Mouse (Mus musculus): ENCODE results near the gene Phox2a. TPM values are rescaled to one million over a fixed set of nuclear protein-coding genes. Genes with fewer than 3 reads are reported as not detected.

The Phox2a gene
- 0.15 and 0.32 TPM in 2 replicates for polyA plus RNA-seq (2015; fragmentation: Nextera tagmentation; extraction: Ambion mirVana)

DNA sequence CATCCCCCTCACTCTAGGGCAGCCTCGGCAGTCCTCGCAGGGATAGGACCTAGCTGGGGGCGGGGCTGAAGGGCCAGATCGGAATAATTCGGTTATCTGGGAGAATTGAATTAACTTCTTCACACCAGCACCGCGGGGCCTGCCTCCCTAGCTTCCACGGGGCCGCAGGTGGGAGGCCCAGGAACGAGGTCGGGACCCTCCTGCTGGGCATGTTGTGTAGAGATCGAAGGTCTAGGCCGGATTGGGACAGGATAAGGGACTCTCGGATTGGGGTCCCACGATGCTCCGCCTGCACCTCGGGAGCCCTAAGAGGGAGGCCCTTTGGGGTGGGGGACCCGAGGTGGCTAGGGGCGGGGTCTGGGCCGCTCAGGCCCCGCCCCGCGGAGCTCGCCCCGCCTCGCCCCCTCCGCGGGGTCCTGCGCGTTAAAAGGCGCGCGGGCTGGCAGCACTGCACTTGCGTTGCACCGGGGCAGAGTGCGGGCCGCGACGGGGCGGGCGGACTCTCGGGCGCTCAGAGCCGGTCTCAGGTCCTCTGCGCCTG lies at the start of gene Phox2a:
Gene Phox2a, plus strand, starts transcription at position 453 of the 541 bp plus-strand sequence.
- WGBS, result 2% methylated on average over 45 of the region's 45 CpGs
- Histone ChIP-seq H3K4me1 (ENCODE audit: control insufficient read depth, insufficient read depth, low read length) (peaks cover 21% of the 10 kb centered on the region), H3K9me3 (replicated peaks; ENCODE audit: control insufficient read depth, low read length) (peaks cover 4% of the 10 kb centered on the region), H3K9ac (ENCODE audit: low read length) (no peak within 1 kb of the TSS), H3K36me3 (ENCODE audit: control insufficient read depth, insufficient read depth) (no peaks in the 10 kb centered on the region), H3K4me3 (ENCODE audit: low read length) (peak within 1 kb of the TSS; percentile 44), H3K27ac (ENCODE audit: low read length) (no peak within 1 kb of the TSS), H3K4me2 (ENCODE audit: low read depth, low read length) (peak within 1 kb of the TSS; percentile 50), H3K27me3 (ENCODE audit: control insufficient read depth, insufficient read depth, low read length) (peaks cover 47% of the 10 kb centered on the region)
- no peak for ATAC-seq (replicated peaks; ENCODE audit: extremely low read depth, insufficient read depth, low FRiP score)

DNA sequence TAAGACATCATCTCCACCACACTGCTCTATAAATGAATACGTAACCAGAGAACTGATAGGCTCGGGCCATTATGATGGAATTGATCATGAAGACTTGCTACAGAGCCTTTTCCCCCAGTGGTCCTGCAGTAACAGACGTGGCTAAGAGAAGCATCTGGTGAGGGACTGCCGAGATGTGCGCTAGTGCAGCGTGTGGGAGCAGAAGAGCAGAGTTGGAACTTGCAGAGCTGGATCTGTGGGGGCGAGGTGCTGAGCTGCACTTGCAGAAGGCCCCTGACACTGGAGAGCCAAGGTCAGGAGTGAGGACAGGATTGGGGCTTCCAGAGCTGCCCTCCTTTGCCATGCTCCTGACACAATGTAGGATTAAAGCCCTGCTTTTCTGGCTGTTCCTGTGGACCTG lies 48.1 kb upstream of the Phox2a start:
- H3K36me3 ChIP-seq (ENCODE audit: control insufficient read depth, insufficient read depth), result no peaks in the 10 kb centered on the region
- no peak overlapping the region for H3K4me2 ChIP-seq (ENCODE audit: low read depth, low read length)
- H3K4me1 ChIP-seq (ENCODE audit: control insufficient read depth, insufficient read depth, low read length), result peaks cover 11% of the 10 kb centered on the region
- no peak overlapping the region for H3K4me3 ChIP-seq (ENCODE audit: low read length)
- H3K27me3 ChIP-seq (ENCODE audit: control insufficient read depth, insufficient read depth, low read length), result no peaks in the 10 kb centered on the region
- no peaks in the 10 kb centered on the region for H3K9me3 ChIP-seq (replicated peaks; ENCODE audit: control insufficient read depth, low read length)
- no peak for ATAC-seq (replicated peaks; ENCODE audit: extremely low read depth, insufficient read depth, low FRiP score)
- no peak overlapping the region for H3K27ac ChIP-seq (ENCODE audit: low read length)
- 80% methylated on average over 7 of the region's 7 CpGs for WGBS
- no peak overlapping the region for H3K9ac ChIP-seq (ENCODE audit: low read length)

- H3K27ac ChIP-seq (ENCODE audit: low read length), result no peak overlapping the region
- peaks cover 11% of the 10 kb centered on the region for H3K4me1 ChIP-seq (ENCODE audit: control insufficient read depth, insufficient read depth, low read length)
- no peaks in the 10 kb centered on the region for H3K36me3 ChIP-seq (ENCODE audit: control insufficient read depth, insufficient read depth)
- ATAC-seq (replicated peaks; ENCODE audit: extremely low read depth, insufficient read depth, low FRiP score), result peak; percentile 18; the same call in 1 of the 2 replicates
- H3K4me2 ChIP-seq (ENCODE audit: low read depth, low read length), result no peak overlapping the region
- WGBS, result 52% methylated on average over 1 of the region's 1 CpGs
- H3K9me3 ChIP-seq (replicated peaks; ENCODE audit: control insufficient read depth, low read length), result no peaks in the 10 kb centered on the region
- no peaks in the 10 kb centered on the region for H3K27me3 ChIP-seq (ENCODE audit: control insufficient read depth, insufficient read depth, low read length)
- H3K4me3 ChIP-seq (ENCODE audit: low read length), result no peak overlapping the region
- no peak overlapping the region for H3K9ac ChIP-seq (ENCODE audit: low read length)
Measured at GRCm38 (mm10) chr7:101771604-101772003, 46.5 kb upstream of the Phox2a start.

GRCm38 (mm10) chr7:101772687-101773086 lies 45.4 kb upstream of the Phox2a start:
- Histone ChIP-seq H3K27ac (ENCODE audit: low read length) (no peak overlapping the region), H3K4me3 (ENCODE audit: low read length) (no peak overlapping the region), H3K9ac (ENCODE audit: low read length) (no peak overlapping the region), H3K4me2 (ENCODE audit: low read depth, low read length) (no peak overlapping the region), H3K27me3 (ENCODE audit: control insufficient read depth, insufficient read depth, low read length) (no peaks in the 10 kb centered on the region), H3K4me1 (ENCODE audit: control insufficient read depth, insufficient read depth, low read length) (peaks cover 10% of the 10 kb centered on the region), H3K36me3 (ENCODE audit: control insufficient read depth, insufficient read depth) (no peaks in the 10 kb centered on the region), H3K9me3 (replicated peaks; ENCODE audit: control insufficient read depth, low read length) (no peaks in the 10 kb centered on the region)
- ATAC-seq (replicated peaks; ENCODE audit: extremely low read depth, insufficient read depth, low FRiP score), result no peak
- 52% methylated on average over 8 of the region's 8 CpGs for whole genome bisulfite sequencing

- Histone ChIP-seq H3K9me3 (replicated peaks; ENCODE audit: control insufficient read depth, low read length) (no peaks in the 10 kb centered on the region), H3K27me3 (ENCODE audit: control insufficient read depth, insufficient read depth, low read length) (no peaks in the 10 kb centered on the region), H3K36me3 (ENCODE audit: control insufficient read depth, insufficient read depth) (no peaks in the 10 kb centered on the region), H3K4me2 (ENCODE audit: low read depth, low read length) (no peak overlapping the region), H3K4me3 (ENCODE audit: low read length) (no peak overlapping the region), H3K27ac (ENCODE audit: low read length) (no peak overlapping the region), H3K4me1 (ENCODE audit: control insufficient read depth, insufficient read depth, low read length) (no peaks in the 10 kb centered on the region), H3K9ac (ENCODE audit: low read length) (no peak overlapping the region)
- ATAC-seq (replicated peaks; ENCODE audit: extremely low read depth, insufficient read depth, low FRiP score), result no peak
- WGBS, result 82% methylated on average over 1 of the region's 1 CpGs
Measured at GRCm38 (mm10) chr7:101777053-101777452, 41.1 kb upstream of the Phox2a start.

- Histone ChIP-seq H3K4me2 (ENCODE audit: low read depth, low read length) (peak overlapping the region; percentile 74), H3K9me3 (replicated peaks; ENCODE audit: control insufficient read depth, low read length) (no peaks in the 10 kb centered on the region), H3K36me3 (ENCODE audit: control insufficient read depth, insufficient read depth) (peaks cover 8% of the 10 kb centered on the region; the same call in 1 of the 2 replicates), H3K9ac (ENCODE audit: low read length) (0 out of 2 replicates have a peak overlapping the region, but pooled peaks have one; percentile 14), H3K4me3 (ENCODE audit: low read length) (peak overlapping the region; percentile 44), H3K27me3 (ENCODE audit: control insufficient read depth, insufficient read depth, low read length) (peaks cover 47% of the 10 kb centered on the region), H3K27ac (ENCODE audit: low read length) (no peak overlapping the region), H3K4me1 (ENCODE audit: control insufficient read depth, insufficient read depth, low read length) (peaks cover 21% of the 10 kb centered on the region)
- no peak for ATAC-seq (replicated peaks; ENCODE audit: extremely low read depth, insufficient read depth, low FRiP score)
- WGBS, result 3% methylated on average over 35 of the region's 35 CpGs
Measured at GRCm38 (mm10) chr7:101820295-101821030, 2.4 kb downstream of the Phox2a start.

- H3K4me3 ChIP-seq (ENCODE audit: low read length), result peak overlapping the region; percentile 44
- H3K27me3 ChIP-seq (ENCODE audit: control insufficient read depth, insufficient read depth, low read length), result peaks cover 43% of the 10 kb centered on the region
- peak overlapping the region; percentile 67 for H3K9ac ChIP-seq (ENCODE audit: low read length)
- peak overlapping the region; percentile 74 for H3K4me2 ChIP-seq (ENCODE audit: low read depth, low read length)
- peaks cover 21% of the 10 kb centered on the region for H3K4me1 ChIP-seq (ENCODE audit: control insufficient read depth, insufficient read depth, low read length)
- ATAC-seq (replicated peaks; ENCODE audit: extremely low read depth, insufficient read depth, low FRiP score), result peak; percentile 86
- no peaks in the 10 kb centered on the region for H3K9me3 ChIP-seq (replicated peaks; ENCODE audit: control insufficient read depth, low read length)
- 1% methylated on average over 67 of the region's 71 CpGs for WGBS
- H3K27ac ChIP-seq (ENCODE audit: low read length), result peak overlapping the region; percentile 34
- peaks cover 19% of the 10 kb centered on the region for H3K36me3 ChIP-seq (ENCODE audit: control insufficient read depth, insufficient read depth)
Measured at GRCm38 (mm10) chr7:101821571-101822501, 3.7 kb downstream of the Phox2a start.

- 42% methylated on average over 32 of the region's 32 CpGs for WGBS
- ATAC-seq (replicated peaks; ENCODE audit: extremely low read depth, insufficient read depth, low FRiP score), result no peak
- no peak overlapping the region for H3K4me2 ChIP-seq (ENCODE audit: low read depth, low read length)
- no peak overlapping the region for H3K9ac ChIP-seq (ENCODE audit: low read length)
- peaks cover 30% of the 10 kb centered on the region for H3K36me3 ChIP-seq (ENCODE audit: control insufficient read depth, insufficient read depth)
- H3K4me1 ChIP-seq (ENCODE audit: control insufficient read depth, insufficient read depth, low read length), result peaks cover 19% of the 10 kb centered on the region
- peaks cover 30% of the 10 kb centered on the region for H3K27me3 ChIP-seq (ENCODE audit: control insufficient read depth, insufficient read depth, low read length)
- no peak overlapping the region for H3K27ac ChIP-seq (ENCODE audit: low read length)
- no peak overlapping the region for H3K4me3 ChIP-seq (ENCODE audit: low read length)
- no peaks in the 10 kb centered on the region for H3K9me3 ChIP-seq (replicated peaks; ENCODE audit: control insufficient read depth, low read length)
Measured at GRCm38 (mm10) chr7:101822836-101823757, 5.0 kb downstream of the Phox2a start.
